Mouse (Mus musculus): ENCODE measurements around the gene Nup214. TPM values are rescaled to one million over a fixed set of nuclear protein-coding genes. Genes with fewer than 3 reads are reported as not detected.
A peak's percentile ranks its signal among the peaks of the same experiment; 100 is the strongest.
"Not testable (repeated sequence)": the region's sequence is repeated elsewhere in the genome, so short reads cannot be mapped to it uniquely, and the experiment has no call there.

Gene Nup214
- total RNA-seq, 4 experiments from 2014 or later = 27.1 to 36.7 (median 34.4) TPM

DNA sequence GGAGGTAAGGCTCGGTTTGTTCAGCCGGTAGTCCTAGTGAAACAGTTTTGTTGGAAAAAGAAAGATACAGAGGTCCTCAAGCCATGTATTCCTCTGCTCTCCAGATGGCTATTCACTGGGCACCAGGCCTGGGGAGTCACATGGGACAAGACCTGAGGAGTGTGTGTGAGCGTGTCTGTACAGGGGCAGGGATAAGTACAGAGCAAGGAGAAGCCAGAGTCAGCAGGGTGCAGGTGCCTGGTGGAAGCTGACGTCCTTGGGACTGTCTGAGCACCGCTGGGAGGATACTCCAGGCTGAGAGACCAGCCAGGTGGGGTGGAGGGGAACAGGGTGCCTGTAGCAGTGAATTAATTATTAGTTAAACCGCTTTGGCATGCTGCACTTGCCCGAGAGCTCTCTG is 10.7 kb upstream of the Nup214 start:
- no peak for DNase-seq (ENCODE audit: low spot score)

DNA sequence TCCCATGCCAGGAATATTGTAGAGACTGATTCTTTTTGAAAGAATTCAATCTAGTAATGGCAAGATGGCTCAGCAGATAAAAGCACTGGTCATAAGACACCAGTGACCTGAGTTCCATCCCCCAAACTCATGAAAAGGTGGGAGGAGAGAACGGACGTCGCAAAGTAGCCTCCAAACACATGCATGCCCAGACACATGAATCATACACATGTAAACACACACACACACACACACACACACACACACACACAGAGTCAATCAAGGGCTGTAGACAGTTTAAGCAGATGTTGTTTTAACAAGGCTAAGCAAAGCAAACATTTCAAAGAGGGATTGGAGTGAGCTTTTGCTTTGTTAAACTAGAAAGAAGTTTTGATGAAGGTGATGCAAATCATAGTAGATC is 10.0 kb upstream of the Nup214 start:
- DNase-seq (ENCODE audit: low spot score) = no peak

DNA sequence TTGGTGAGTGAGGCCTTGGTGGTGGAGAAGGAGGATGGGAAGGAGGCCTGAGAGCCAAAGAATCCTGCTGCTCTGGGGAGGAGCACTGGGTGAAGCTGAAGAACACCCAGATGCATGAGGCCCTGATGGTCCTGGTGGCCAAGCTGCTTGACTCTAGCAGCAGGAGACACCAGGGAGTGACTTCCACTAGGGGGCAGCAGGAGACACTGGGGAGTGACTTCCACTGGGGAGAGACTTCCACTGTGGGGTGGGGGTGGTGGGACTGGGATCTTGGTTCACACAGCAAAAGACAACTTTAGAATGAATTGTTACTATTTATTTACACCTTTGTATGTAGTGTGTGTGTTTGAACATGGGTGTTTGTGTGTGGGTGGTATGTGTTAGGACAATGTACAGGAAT is 9.1 kb upstream of the Nup214 start:
- DNase-seq (ENCODE audit: low spot score) = no peak

DNA sequence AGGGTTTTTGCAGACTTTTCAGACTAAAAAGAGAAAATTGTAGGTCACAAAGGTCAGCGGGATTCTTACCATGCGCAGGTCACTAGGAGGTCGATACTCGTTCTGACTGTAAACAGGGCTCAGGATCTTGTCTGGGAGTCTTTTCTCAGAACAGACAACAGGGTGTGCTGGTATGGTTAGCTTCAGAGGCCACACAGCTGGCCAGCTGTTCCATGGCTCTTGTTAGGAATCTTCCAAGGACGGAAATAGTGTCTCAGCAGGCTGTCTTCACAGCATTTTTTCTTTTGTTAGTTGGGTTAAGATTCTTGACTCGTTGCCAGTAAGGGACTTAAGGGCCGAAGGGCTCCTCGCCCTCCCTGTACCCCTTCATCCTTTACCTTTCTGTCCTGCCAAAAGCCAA is 7.4 kb upstream of the Nup214 start:
- no peak for DNase-seq (ENCODE audit: low spot score)

DNA sequence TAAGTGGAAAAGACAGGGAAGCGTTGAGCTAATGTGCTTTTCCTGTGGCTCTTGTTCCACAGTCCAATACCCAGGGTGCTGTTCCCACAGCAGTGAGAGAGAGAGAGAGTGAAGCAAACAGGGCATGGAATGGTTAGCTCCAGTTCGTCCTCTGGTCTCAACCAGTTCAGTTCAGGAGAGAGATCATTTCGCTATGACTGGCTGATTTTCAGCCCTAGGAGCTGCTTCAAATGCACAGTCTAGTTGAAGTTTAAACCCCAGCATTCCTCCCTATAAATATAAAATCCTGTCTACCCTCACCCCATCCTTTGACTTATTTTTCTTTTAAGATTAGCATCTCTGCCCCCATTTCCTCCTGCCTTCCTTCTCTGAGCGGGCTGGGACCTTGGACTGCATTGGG is 1.6 kb upstream of the Nup214 start:
- DNase-seq (ENCODE audit: low spot score) = no peak

DNA sequence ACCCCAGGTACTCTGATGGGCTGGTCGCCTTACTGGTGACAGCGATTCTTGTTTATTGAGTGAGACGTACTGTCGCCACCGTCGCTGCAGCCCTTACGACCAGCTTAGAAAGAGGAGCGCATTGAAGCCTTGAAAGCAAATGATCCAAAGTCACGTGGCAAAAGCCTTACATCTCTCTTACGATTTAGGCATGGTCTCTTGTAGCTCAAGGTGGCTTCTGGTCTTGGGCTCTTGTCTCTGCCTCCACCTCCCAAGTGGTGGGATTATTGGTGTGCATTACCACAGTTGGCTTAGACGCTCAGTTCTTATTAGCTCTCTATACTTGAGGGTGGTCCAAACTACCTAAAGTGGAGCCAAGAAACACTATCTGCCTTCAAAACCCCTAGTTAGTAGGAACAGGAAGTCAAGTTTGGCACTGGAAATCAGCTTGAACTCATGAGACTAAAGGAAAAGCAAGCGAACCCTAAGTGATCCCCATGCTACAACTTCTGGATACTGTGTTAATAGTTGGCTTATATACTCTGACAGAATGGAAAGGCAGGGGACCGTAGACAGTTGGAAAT is 654 bp downstream of the Nup214 start:
- DNase-seq (ENCODE audit: low spot score) = no peak

DNA sequence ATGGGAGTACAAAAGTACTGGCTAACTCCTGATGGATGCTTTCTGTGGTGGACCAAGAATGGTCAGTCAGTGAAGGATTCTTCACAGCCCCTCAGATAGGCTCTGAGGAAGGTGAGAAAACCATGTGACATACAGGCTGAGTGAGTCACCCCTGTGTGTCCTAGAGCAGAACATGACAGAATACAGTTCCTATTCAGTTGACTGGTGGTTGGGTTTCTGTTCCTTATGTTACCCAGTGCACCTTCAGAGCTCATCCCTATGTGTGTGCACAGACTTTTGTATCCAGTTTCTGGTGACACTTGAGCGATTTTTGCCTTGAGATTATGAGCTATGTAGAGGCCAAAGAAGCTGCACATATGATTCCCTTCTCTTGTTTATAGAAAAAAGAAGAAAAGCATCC is 13.5 kb downstream of the Nup214 start:
- DNase-seq (ENCODE audit: low spot score) = no peak

DNA sequence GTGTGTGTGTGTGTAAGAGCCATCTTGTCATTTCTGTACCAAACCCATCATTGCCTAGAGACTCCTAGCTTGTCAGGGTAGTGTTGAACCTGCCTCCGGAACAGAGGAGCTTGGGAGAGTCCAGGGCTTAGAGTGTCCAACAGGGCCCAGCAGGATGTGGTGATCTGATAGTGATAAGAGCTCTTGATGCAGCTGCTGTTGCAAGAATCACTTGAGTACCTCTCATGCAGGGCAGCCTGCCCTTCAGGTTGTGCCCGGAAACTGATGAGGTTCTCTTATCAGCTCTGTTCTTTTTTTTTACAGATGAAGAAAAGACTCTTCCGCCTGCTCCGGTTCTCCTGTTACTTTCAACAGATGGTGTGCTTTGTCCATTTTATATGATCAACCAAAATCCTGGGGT is 16.7 kb downstream of the Nup214 start:
- no peak for DNase-seq (ENCODE audit: low spot score)

DNA sequence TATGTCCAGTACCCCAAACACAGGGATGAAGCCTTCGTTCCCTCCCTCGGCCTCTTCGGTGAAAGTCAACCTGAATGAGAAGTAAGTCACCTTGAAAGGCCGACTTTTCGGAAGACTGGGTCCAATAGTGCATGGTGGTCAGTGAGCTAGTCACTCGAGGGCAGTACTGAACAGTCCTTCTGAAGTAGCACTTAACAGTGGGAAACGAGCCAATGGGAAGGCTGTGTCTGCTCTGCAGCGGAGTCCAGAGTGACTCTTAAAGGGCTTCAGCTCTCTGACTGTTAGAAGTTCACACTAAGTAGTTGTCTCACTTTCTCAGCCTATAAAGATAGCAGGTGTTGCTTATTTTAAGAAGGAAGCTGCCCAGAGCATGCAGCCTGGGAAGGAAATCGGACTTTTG is 20.7 kb downstream of the Nup214 start:
- no peak for DNase-seq (ENCODE audit: low spot score)

DNA sequence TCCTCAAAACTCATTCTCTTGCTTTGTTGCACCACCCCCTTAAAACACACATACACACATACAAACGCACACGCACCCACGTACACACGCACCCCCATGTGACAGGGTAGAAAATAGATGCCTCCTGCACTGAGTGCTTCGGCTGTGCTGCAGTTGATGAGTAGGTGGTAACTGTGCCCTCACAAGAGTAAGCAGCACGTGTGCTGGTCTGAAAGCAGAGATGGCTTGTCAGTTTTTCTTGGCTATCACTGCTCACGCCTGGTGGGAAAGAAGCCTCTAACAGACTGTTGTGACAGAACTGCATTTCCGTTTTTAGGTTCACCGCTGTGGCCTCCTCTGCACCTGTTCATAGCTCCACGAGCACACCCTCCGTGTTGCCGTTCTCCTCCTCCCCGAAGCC is 21.8 kb downstream of the Nup214 start:
- no peak for DNase-seq (ENCODE audit: low spot score)

DNA sequence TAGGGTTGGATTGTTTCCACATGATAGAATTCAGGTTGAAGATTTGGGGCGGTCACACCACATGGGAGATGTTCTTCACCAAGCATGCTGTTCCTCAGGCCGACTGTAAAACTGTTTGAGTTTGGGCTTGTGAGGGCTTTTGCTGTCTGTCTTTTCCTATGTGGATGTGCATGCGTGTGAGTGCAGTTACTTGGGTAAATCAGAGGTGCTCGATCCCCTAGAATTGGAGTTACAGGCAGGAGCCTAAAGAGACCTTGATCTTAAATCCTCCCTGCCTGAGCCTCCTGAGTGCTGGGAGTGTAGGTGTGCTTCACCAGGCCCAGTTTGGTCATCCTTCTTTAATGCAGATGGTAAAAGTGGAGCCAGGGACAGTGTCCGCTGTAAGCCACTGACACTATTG is 23.3 kb downstream of the Nup214 start:
- no peak for DNase-seq (ENCODE audit: low spot score)

DNA sequence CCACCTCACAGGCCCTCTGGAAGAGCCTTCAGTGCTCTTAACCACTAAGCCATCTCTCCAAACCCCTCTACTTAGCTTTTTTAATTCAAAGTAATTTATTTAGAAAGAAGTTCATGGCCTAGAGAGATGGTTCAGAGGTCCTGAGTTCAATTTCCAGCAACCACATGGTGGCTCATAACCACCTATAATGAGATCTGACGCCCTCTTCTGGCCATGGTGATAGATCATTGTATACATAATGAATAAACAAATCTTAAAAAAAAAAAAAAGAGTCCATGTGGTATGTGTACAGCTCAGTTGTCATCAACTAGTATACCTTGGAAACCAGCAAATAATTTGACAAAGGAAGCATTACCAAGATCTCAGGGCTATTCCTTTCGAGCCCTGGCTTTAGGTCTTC is 24.2 kb downstream of the Nup214 start:
- DNase-seq (ENCODE audit: low spot score) = no peak

DNA sequence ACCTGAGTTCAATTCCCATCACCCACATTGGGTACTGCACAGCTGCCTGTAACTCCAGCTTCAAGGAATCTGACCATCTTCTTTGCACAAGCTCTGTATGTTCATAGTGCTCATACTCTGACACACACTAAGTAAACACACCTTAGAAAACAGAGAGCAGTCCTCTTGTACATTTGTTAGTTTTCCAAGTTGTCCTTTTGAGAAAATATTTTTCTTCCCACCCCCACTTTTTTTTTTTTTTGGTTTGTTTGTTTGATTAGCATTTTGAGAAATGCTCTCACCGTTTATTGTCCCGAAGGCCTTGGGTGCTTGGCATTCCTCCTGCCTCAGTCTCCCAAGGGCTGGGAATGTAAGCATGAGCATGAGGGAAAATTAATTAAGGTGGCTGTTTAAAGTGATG is 34.1 kb downstream of the Nup214 start:
- no peak for DNase-seq (ENCODE audit: low spot score)

DNA sequence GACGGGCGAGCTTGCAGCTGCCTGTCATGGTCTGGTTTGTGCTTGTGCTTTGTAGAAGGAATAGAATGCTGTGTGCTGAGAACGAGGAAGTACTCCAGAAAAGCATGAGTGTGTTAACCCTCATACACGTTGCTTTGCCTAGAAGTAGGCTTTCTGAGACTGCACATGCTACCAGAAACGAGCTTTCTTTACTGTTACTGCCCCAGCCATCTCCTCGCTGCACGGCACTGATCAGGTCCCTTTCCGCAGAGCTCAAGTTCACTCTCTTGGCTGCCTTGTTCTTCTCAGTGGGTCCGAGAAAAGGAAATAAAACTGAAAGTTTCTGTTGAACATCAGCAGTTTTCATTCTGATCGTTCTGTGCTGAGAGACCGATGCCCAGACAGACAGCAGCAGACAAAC is 34.5 kb downstream of the Nup214 start:
- DNase-seq (ENCODE audit: low spot score) = no peak

DNA sequence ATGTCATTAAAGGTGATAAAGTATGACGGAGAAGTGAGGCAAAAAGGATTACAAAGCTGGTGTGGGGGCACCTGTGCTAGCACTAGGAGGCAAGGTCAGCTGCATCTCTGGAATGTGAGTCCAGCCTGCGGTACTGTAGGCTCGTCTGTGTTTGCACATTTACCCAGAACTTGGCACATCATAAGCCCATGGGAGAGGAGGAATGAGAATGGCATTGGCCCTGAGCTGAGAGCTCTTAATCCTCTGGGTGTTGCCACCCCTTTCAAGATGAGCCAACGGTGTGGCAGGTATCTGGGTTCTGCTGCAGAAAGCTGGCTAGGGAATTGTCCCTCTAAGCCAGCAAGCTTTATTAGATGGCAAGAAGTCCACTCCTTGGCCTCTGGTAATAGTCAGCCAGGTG is 45.5 kb downstream of the Nup214 start:
- DNase-seq (ENCODE audit: low spot score) = no peak

DNA sequence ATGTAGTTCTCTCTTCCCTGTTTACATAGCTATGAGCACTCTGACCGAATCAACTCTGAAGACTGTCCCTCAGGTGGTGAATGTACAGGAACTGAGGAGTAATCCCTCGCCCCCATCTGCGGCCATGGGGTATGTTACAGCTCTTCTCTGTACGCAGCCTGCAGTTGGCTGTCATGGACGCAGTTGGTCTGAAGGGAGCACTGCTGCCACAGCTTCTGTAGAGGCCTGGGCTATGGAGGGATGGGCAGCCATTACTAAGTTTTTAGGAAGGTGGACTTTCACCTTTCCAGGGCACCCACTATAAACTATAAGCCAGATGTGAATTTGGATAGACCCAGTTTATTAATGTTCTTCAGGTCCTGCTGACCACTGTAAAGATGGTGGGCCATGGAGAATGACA is 46.0 kb downstream of the Nup214 start:
- DNase-seq (ENCODE audit: low spot score) = no peak

DNA sequence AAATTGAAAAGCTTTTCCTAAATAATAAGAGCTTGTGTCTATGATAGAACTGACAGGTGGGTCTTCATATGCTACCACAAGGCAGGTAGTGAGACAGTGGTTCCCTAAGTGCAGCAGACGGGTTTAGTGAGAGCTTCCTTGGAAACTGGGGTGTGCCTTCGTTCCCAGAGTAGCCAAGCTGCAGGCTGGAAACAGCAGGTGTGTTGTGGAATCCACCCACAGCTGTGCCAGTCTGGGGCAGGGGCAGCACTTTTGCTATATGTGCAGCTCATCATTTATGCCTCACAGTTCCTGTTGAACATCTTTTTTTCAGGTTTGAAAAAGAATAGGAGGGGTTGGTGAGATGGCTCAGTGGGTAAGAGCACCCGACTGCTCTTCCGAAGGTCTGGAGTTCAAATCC is 50.1 kb downstream of the Nup214 start:
- no peak for DNase-seq (ENCODE audit: low spot score)

DNA sequence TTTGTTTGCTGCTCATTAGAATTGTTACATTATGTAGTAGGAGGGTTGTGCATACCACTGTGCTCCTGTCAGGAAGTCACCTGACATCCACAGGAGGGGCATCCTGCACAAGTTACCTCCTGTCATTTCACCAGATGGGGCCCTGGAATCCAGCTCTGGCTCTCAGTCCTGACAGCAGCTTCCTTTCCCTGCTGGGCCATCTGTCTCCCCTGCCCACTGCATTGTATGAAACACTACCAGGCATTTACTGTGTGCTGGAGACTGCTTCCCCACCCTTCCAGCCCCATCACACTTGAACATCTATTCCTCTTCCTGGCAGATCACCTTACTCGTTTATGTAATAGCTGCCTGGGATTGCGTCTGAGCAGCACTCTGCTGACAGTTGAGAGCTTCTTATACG is 55.4 kb downstream of the Nup214 start:
- no peak for DNase-seq (ENCODE audit: low spot score)

DNA sequence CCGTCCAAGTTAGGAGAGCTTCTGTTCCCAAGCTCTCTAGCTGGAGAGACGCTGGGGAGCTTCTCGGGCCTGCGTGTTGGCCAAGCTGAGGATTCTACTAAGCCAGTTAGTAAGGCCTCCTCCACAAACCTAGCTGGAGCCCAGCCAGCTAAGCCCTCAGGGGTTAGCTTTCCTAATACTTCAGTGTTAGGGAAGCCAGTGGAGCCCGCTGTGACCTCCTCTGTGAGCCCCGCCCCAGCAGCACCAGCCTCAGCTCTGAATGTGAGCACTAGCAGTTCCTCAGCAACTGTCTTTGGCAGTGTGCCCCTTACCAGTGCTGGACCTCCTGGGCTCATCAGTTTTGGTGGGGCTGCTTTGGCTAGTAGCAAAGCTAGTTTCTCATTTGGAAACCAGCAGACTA is 59.2 kb downstream of the Nup214 start:
- DNase-seq (ENCODE audit: low spot score) = peak; percentile 24

DNA sequence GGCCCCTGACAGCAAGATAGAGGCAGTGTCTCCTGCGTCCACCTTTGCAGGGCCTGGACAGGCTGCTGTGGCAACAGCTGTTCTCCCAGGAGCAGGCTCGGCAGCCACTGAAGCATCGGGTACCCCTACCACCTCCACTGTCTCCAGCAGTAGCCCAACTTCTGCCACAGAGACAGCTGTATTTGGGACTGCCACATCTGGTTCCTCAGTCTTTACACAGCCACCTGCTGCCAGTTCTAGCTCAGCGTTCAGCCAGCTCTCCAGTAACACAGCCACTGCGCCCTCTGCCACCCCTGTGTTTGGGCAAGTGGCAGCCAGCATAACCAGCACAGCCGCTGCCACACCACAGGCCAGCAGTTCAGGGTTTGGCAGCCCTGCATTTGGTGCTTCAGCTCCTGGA is 60.0 kb downstream of the Nup214 start:
- no peak for DNase-seq (ENCODE audit: low spot score)

DNA sequence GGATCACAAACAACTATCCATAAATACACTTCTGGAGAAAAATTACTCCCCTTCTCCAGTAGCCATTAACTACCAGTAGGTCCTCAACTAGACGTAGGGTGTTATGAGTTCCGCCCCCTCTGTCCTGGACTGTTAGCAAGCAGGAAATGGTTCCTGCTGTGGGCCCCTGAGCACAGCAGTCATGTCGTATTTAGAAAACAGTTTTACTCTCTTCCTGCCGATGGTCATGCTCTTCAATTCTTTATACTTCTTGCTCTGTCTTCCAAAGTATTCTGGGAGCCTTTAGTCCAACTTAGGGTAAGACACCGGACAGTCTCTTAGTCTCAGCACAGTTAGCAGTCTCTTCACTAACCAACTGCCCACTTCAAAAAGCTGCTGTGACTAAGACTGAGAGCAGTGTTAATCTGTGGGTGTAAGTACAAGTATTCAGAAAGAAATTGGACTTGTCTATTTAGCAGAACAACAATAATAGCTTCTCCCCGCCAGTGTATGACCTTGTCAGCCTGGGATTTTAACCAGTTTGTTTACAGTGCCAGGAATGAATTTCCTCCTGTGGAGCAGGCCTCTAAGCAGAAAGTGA is 63.1 kb downstream of the Nup214 start:
- no peak for DNase-seq (ENCODE audit: low spot score)

DNA sequence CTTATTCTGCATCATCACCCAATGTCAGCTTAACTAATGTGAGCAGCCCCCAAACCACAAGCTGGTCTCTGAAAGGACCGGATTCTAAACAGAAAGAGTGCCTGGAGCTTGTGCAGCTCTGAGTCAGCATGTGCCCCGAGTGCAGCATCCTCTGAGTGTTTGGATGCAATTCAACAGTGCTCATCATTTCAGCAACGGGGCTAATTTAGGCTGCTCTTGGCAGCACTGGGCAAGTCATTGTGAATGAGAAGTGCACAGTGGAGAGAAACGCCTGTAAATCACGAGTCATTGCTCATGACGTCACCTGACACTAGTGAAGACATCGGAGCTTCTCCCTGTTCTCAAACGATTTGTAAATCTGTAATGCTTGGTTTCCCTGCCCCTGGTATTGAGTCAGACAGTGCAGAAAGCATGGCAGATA is 64.4 kb downstream of the Nup214 start:
- DNase-seq (ENCODE audit: low spot score) = peak; percentile 47

DNA sequence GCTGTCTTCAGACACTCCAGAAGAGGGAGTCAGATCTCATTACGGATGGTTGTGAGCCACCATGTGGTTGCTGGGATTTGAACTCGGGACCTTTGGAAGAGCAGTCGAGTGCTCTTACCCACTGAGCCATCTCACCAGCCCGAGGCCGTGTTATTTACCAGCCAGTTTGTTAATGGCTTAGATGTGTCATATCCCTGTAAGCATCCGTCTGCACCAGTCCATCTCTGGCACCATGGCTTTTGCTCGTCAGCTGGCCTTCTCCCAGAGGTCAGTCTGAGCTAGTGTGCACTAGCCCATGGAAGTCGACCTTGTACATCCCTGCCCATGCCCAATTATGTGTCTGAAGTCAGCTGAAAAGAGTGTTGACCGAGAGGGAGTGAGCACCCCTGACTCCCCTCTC is 66.4 kb downstream of the Nup214 start:
- not testable (repeated sequence) for DNase-seq (ENCODE audit: low spot score)

DNA sequence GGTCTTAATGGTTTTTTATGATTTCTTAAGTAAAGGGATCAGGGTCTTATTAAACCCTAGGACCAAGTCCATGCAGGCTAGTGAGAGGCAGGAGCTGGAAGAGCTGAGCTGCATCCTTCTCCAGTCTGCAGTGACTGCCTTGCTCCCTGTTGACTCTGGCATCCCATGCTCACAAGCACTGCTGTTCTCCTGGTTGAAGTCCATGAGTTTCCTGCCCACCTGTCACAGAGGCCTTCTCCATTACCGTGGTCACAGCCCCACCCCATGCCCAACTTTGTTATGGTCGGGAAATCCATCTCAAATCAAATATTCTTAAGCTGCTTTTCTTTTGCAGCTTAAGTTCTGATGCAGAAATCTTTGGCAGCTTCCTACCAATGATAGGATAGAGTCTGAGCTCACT is 66.9 kb downstream of the Nup214 start:
- no peak for DNase-seq (ENCODE audit: low spot score)

Data from heart, adult 8-10 months (tissue).